Mouse (Mus musculus): ENCODE measurements at regions not wholly inside any gene's neighbourhood (a gene's known extent, or its start where the extent isn't known, plus 50 kb on each side); places are given as distances from the start of the nearest gene placed in this dataset.

DNA sequence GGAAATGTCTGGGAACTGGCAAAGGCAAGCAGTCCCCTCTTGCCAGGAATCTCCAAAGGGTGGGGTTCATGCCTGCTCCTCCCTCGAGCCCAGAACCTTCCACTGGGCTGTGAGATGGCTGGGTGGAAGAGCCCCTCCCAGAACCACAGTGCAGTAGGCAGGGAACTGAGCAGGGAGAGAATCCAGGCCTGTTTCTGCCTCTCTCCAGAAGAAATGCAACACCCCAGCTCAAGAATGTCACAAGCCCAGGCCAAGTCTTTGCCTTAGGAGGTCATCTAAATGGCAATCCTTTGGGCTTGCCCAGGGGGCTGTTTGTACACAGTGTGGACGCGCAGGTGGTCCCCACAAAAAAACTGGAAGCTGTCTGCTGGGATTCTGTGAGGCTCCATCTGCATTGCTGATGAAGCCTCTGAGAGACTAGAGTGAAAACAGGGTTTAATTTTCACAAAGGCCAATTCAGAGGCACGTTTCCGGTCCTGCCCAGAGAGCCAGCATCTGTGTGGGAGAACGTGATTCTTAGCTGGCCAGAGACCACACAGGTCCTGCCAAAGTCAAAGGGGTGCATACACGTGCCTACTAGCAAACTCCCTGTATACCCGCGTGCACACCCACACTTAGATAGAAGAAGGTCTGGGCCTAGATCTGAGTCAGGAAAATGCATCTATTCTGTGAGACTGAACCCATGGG is 129.0 kb downstream of the Hmg20a start:
- peak; percentile 47 to 62 for DNase-seq (ENCODE audit: low spot score in 2 of 2)

DNA sequence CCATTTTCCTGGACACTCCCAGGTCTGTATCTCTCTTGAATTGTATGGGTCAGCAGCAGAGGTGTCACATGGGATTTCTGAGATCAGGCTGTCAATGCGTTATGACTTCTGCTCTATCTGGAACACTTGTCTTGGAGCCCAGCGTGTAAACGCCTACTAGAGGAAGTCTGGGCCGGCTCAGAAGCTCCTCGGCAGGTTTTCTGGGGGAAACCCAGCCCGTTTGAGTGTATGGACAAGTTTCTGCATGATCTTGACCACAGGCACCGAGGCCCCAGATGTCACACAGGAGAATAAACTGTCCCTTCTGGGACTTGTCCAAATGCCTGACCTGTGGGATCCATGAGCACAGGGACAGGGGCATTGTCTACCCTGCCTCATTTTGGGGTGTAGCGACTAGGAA is 131.4 kb downstream of the Hmg20a start:
- DNase-seq (ENCODE audit: low spot score in 2 of 2): peak; percentile 50 to 51

DNA sequence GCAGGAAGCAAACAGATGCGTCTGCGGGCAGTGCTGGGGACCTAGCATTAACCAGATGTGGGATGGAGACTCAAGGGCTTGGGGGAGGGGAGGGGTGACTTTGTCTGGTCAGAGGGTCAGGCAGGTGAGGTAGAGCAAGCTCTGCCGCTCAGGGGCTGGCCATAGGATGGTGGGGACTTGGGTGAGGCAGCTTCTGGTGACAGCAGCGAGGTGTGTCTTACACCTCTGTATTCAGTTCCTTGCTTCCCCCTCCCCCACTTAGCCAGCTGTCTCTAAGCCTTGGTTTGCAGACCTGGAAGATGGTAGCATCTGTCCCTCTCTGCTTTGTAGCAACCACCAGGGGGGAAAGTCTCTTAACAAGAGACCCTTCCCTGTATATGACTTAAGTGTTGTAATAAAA is 131.8 kb downstream of the Hmg20a start:
- DNase-seq (ENCODE audit: low spot score in 2 of 2): no peak

DNA sequence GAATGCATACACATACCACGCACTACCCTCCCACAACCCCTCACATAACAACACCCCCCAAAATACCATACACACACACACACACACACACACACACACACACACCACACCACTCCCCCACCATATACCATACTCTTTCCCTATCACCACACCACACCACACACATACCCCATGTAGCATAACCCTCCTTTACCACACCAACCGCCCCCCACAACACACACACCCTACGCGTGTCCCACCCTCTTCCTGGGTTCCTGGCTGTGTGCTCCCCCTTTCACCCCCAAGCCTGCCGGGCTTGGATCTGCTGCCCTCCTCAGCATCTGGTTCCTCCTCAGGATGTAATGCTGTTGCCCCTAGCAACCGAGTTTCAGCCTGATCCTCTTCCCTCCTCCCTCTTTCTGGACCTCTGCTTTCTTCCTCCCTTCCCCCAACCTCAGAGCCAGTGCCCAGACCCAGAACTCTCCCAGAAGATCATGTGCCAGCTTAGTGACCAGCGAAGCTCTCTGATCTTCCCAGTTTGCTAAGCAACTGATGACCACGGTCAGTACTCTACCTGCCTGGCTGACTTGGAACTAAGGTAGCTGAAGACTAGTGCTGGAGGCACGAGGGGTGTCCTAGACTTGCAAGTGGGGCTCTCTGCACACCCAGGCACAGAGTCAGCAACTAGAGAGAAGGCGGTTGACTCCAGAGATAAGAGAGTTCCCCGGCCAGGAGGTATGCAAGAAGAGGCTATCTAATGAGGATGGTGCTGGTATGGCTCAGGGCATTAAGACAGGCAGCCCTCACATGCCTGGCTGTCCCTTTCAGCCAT is 133.2 kb downstream of the Hmg20a start:
- no peak for DNase-seq (ENCODE audit: low spot score in 2 of 2)

DNA sequence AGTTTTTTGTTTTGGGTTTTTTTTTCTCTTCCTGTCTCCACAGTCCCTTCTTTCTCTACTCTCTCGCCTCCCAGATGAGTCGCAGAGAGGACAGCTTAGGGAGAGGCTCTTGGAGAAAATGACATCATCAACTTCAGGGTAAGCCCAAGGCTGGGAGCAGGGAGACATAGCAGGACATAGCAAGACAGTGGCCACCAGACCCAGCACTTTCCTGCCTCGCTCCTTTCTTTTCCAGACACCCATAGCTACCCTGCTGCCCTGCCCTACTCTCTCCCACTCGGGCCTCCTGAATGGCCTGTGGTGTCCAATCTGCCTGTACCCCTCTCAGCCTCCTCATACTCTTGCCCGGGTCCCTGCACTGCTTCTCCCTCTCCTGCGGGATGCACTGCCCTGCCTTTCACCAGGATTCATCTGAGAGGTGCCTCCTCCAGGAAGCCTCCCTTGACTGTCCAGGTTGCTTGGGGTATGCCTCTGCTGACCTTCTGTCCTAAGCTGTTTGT is 133.8 kb downstream of the Hmg20a start:
- DNase-seq (ENCODE audit: low spot score in 2 of 2): peak; percentile 19 to 25

DNA sequence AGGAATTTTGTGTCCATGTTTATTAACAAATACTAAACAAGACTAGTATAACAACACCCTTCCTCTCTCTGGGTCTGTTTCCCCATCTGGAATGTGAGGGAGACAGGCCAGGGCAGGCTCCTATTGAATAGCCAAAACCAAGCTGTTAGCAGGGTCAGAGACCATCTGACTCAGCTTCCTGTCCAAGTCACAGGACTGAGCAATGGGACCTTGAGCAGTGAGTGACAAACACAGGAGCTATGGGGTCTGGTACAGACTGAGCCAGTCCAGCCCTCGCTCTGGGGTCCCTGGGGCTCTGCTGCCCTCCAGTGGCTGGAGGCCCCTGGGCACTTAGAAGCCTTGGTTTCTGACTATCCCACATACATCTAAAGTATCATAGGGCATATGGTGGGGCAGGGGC is 134.4 kb downstream of the Hmg20a start:
- peak; percentile 89 to 95 for DNase-seq (ENCODE audit: low spot score in 2 of 2)

DNA sequence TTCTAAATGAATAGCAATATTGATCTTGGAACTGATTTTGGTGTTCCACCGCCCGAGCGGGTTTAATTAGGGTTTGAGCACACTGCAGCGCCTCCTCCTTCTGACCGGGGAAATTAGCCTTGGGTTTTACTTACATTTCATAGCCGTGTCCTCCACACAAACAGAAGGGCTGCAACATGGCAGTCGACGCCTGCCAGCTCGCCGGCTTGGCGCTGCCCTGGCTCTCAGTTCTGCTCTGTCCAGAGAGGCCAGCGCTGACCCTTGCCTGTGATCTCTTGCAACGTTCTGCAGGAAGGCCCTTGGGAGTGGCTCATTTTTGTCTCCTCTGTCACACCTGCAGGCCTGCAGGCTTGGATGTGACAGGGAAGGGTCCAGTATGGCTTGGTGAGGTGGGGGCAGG is 135.2 kb downstream of the Hmg20a start:
- no peak for DNase-seq (ENCODE audit: low spot score in 2 of 2)

DNA sequence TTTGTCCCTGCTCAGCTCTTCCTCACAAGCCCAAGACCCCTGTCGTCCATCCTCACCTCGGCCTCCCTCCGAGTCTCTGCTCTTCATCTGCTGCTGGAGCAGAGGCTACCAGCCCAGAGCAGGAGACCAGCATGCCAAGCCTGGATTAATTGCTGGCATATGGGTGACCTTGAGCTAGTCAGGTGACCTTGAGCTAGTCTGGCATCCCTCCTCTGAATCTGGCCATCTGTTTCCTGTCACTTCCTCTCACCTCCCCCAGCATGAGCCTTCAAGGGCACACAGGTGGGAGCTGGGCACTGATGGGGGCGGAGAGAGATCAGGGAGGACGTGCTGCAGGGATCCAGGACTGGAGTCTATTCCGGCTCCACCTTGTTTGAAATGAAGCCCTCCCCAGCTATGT is 135.7 kb downstream of the Hmg20a start:
- DNase-seq (ENCODE audit: low spot score in 2 of 2): no peak

DNA sequence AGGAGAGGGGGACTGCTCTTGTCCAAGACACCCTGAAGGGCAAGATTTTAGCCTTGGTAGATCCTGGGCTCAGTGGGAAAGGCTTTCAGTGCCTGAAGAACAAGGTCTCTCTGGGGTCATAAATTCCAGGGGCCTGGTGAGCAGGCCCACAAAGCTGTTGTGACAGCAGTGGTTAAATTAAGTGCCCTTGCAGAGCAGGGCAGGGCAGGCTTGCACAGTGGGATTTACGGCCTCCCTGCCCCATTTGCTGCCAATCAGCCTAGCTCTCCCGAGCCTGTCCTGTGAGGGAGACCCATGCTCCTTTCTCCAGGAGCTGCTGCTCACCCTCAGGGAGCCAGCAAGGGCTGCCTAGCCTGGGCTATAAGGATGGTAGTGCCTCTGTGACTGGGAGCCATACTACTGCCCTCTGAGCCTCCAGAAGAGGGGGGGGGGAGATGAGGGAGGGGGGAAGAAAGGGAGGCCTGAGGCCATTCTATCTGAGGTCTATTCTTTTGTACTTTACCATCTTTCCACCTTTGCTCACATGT is 141.3 kb downstream of the Hmg20a start:
- DNase-seq (ENCODE audit: low spot score in 2 of 2): no peak

DNA sequence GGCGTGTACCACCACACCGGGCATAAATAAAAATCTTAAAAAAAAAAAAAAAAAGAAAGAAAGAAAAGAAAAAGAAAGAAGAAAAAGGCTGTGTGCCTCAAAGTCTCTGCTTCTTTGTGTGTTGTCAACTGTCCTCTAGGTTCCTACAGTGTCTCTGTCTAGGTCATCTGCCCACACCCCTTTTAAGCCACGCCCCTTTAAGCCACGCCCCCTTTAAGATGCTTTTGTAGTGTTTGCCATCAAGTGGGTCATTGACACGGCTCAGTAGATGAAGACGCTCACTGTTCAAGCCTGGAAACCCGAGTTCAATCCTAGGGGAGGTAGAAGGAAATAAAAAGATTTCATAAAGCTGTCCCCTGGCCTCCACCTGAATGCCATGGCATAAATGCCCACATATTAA is 144.0 kb downstream of the Hmg20a start:
- no peak for DNase-seq (ENCODE audit: low spot score in 2 of 2)

DNA sequence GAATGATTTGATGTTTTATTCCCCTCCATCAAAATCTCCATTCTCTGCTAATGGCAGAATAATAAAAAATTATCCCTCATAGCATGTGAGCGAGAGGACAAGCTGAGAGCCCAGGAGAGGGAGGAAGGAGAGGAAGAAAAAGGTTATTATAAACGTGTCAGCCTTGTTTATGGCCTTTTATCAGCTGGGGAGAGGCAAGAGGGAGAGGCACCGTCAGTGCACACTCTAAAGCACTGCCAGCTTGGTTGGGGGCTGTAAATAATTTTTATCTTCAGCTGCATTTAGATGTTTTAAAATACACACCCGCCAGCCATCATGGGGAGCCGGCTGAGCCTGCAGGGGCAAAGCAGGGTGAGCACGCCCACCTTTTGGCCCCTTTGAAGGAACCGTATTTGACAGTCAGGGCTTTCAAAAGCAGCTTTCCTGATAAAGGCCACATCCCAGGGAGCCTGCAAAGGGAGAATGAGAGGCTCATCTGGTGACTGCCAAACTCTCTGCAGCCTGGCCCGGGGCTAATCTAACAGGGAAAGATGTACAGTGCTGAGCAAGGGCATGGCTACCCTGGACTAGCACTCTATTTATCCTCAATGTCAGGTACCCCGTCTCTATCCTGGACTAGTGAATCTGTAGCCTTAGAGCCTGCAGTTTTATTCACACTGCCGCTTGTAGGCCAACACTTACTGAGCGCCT is 145.8 kb downstream of the Hmg20a start:
- no peak for DNase-seq (ENCODE audit: low spot score in 2 of 2)

All from heart, adult 9 months (tissue).